ENCODE assay signal across 22 mouse cellular contexts in the genomic region with DNA sequence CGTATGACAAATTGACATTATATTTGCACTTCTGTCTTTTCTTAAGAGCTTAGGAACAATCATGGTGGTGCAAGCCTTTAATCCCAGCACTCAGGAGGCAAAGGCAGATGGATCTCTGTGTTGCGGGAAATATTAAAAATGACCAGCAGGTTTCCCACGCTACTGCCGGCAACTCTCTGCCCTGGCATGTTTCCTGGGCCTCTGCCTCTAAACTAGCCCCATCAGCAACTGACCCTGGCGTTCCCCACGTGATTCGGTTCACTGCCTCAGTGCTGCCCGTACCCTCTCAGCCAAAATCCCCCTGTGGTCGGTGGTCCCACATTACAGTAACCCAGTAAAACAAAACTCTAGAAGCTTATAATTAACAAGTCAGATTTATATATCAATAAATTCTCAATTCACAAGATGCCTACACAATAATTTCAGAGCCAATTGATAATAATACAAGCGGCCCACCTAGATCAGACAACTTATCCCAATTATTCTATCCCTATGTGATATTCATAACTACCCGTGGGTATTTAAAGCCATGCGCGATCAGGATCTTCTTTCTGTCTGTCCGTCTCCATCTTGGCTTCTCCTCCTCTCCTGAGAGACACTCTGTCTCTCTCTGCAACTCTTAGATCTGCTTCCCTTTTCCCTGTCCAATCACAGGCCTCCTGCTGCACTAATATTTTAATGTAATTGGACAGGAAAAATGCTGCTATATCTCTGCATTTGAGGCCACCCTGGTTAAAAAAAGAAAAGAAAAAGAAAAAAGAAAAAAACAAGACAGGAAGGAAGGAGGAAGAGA. TPM values are rescaled to one million over a fixed set of nuclear protein-coding genes. Genes with fewer than 3 reads are reported as not detected.
DNase-seq lines count a peak whose midpoint lies in the region; ATAC-seq and TF ChIP-seq lines count a peak whose summit lies in the region.
"Had no signal": no experiment of that assay in that cellular context is flagged by ENCODE, and none has a peak within 500 bp of the region (broad histone marks: within the 10 kb centered on the region; RNA-seq: fewer than 3 reads in every experiment).

No protein-coding gene starts in this region.

- in situ Hi-C loops in CH12.LX (cut with MboI; ENCODE audit: low pct_ligation_motif_present, low pct_unique_long_range_greater_than_20kb, low sequenced_read_pairs), result no loop called here

- TF ChIP-seq RAD21 in CH12.LX (IDR thresholded peaks at IDR 0.05; ENCODE audit: low read depth, low read length), result no peak
- TF ChIP-seq RAD21 in MEL (IDR thresholded peaks at IDR 0.05; ENCODE audit: low read depth, low read length), result no peak

- DNase-seq in heart, adult 11 months, result peak; percentile 45
- DNase-seq in CH12.LX (ENCODE audit: extremely low read depth) (no peak), MEL (ENCODE audit: low read depth, low spot score) (peak; percentile 75)
- no peak for DNase-seq in thymus, adult 18-20 months
- DNase-seq in kidney, adult 18-20 months, result no peak
- DNase-seq: adrenal gland, adult 2 months; adrenal gland, adult 8-10 months; adrenal gland, postnatal 10 days; adrenal gland, postnatal 14 days; adrenal gland, postnatal 25 days; adrenal gland, postnatal 36 days; B cell, adult 2 months; cerebellum, adult 11 months; cerebellum, adult 11-12 months; cerebellum, adult 18-20 months; cerebellum, adult 2 months; cerebellum, adult 8-10 months had no signal

- TF ChIP-seq CTCF in CH12.LX (conservative IDR thresholded peaks at IDR 0.05 in 1 of 2, IDR thresholded peaks at IDR 0.05 in 1 of 2; ENCODE audit: low read depth in 2 of 2, low read length in 2 of 2) (no peak), MEL (IDR thresholded peaks at IDR 0.05 in 2 of 3, conservative IDR thresholded peaks at IDR 0.05 in 1 of 3; ENCODE audit: control insufficient read depth in 1 of 3, insufficient read depth in 1 of 3, low read depth in 2 of 3, low read length in 3 of 3, poor library complexity in 1 of 3, severe bottlenecking in 1 of 3) (no peak)

- H3K4me2 ChIP-seq in heart, embryonic 11.5 days, result no peak overlapping the region
- peak overlapping the region; percentile 91 for H3K4me2 ChIP-seq in CH12.LX (ENCODE audit: insufficient read depth, low read depth, poor library complexity, severe bottlenecking)

- WGBS in heart, embryonic 11.5 days (ENCODE audit: insufficient replicate concordance), result 86% methylated on average over 14 of the region's 14 CpGs

- H3K27ac ChIP-seq in heart, embryonic 11.5 days (ENCODE audit: low read depth, low read length), result no peak overlapping the region
- H3K27ac ChIP-seq in CH12.LX (ENCODE audit: insufficient read depth, low read depth) (peak overlapping the region; percentile 41; the same call in 1 of the 2 replicates), MEL (ENCODE audit: control insufficient read depth, low read depth, low read length) (peak overlapping the region; percentile 39; the same call in 1 of the 2 replicates)

- dilution Hi-C loops in CH12.LX (cut with MboI; ENCODE audit: extremely low pct_ligation_motif_present, extremely low pct_unique_long_range_greater_than_20kb, low sequenced_read_pairs), result no loop called here

- TF ChIP-seq EP300 in CH12.LX (IDR thresholded peaks at IDR 0.05; ENCODE audit: low read length) (no peak), MEL (IDR thresholded peaks at IDR 0.05; ENCODE audit: low read depth in 1 of 2, low read length in 2 of 2) (no peak)

- H3K9ac ChIP-seq in heart, embryonic 11.5 days (ENCODE audit: low read depth, low read length), result no peak overlapping the region
- H3K9ac ChIP-seq in CH12.LX (ENCODE audit: insufficient read depth, low read depth), result peak overlapping the region; percentile 54; the same call in 1 of the 2 replicates
- peak overlapping the region; percentile 65 for H3K9ac ChIP-seq in MEL (ENCODE audit: control insufficient read depth, low read depth, low read length, poor library complexity, severe bottlenecking)

- TF ChIP-seq POLR2A in CH12.LX (IDR thresholded peaks at IDR 0.05; ENCODE audit: low read depth, low read length) (no peak), MEL (IDR thresholded peaks at IDR 0.05; ENCODE audit: control insufficient read depth in 1 of 2, insufficient read depth in 1 of 2, low read depth in 1 of 2, low read length in 2 of 2, poor library complexity in 1 of 2) (peak in 1 of 2 experiments; percentile 75; a peak in 2 of 4 replicates)

- no peak for ATAC-seq in heart, embryonic 11.5 days (replicated peaks; ENCODE audit: insufficient number of reproducible peaks, low FRiP score, low TSS enrichment)
- ATAC-seq: activated CD4-positive, CD25-positive, alpha-beta regulatory T cell, adult 4 months; CD4-positive, CD25-positive, alpha-beta regulatory T cell, adult 4 months; Patski had no signal

- H3K79me2 ChIP-seq in CH12.LX (replicated peaks; ENCODE audit: control insufficient read depth, extremely low read depth, insufficient read depth, poor library complexity, severe bottlenecking), result peaks cover 22% of the 10 kb centered on the region
- H3K79me2 ChIP-seq in MEL (ENCODE audit: control insufficient read depth, insufficient read depth, low read length, poor library complexity), result peaks cover 19% of the 10 kb centered on the region

- H3K27me3 ChIP-seq in heart, embryonic 11.5 days (ENCODE audit: control insufficient read depth, insufficient read depth, low read length), result no peaks in the 10 kb centered on the region
- H3K27me3 ChIP-seq in CH12.LX (replicated peaks), result no peaks in the 10 kb centered on the region
- H3K27me3 ChIP-seq in MEL (ENCODE audit: control insufficient read depth in 1 of 2, insufficient read depth in 2 of 2, low read length in 2 of 2), result no peaks in the 10 kb centered on the region
- H3K27me3 ChIP-seq: Patski had no signal

- peaks cover 4% of the 10 kb centered on the region for H3K4me1 ChIP-seq in heart, embryonic 11.5 days (ENCODE audit: control insufficient read depth, insufficient read depth, low read length)
- H3K4me1 ChIP-seq in CH12.LX (ENCODE audit: control insufficient read depth in 1 of 2, insufficient read depth in 2 of 2) (peaks cover 5 to 19% of the 10 kb centered on the region in 2 experiments; a peak in 2 of 4 replicates), MEL (ENCODE audit: control insufficient read depth in 1 of 2, insufficient read depth in 2 of 2, low read length in 2 of 2) (peaks cover 8 to 16% of the 10 kb centered on the region in 2 experiments)

- H3K36me3 ChIP-seq in heart, embryonic 11.5 days (ENCODE audit: control insufficient read depth, insufficient read depth, low read length), result no peaks in the 10 kb centered on the region
- H3K36me3 ChIP-seq in CH12.LX (replicated peaks in 1 of 2; ENCODE audit: control insufficient read depth in 1 of 2, insufficient read depth in 1 of 2, low read length in 1 of 2) (peaks cover 2 to 4% of the 10 kb centered on the region in 2 experiments), MEL (ENCODE audit: control insufficient read depth in 1 of 2, insufficient read depth in 2 of 2, low read length in 2 of 2) (peaks cover 0 to 28% of the 10 kb centered on the region in 2 experiments; a peak in 2 of 4 replicates)

- no peaks in the 10 kb centered on the region for H3K9me3 ChIP-seq in heart, embryonic 11.5 days (replicated peaks; ENCODE audit: control insufficient read depth, low read length)
- no peaks in the 10 kb centered on the region for H3K9me3 ChIP-seq in CH12.LX (replicated peaks; ENCODE audit: low read length)
- H3K9me3 ChIP-seq in MEL (replicated peaks; ENCODE audit: insufficient read depth, low read length), result no peaks in the 10 kb centered on the region
- H3K9me3 ChIP-seq: G1E had no signal

- H3K4me3 ChIP-seq in heart, embryonic 11.5 days (ENCODE audit: low read depth, low read length), result no peak overlapping the region
- H3K4me3 ChIP-seq in CH12.LX (replicated peaks in 1 of 3; ENCODE audit: low read depth in 2 of 3, low read length in 2 of 3, poor library complexity in 1 of 3), result no peak overlapping the region
- H3K4me3 ChIP-seq in MEL (ENCODE audit: control insufficient read depth in 1 of 2, insufficient read depth in 1 of 2, low read depth in 2 of 2, low read length in 2 of 2), result peak overlapping the region; percentile 59 to 80

TF ChIP-seq in CH12.LX, 34 proteins besides CTCF, POLR2A, EP300 and RAD21:
- TF ChIP-seq JUND (conservative IDR thresholded peaks at IDR 0.05; ENCODE audit: low read depth, low read length) (no peak), USF1 (IDR thresholded peaks at IDR 0.05; ENCODE audit: low read depth, low read length) (peak; percentile 38; the same call in 1 of the 2 replicates), BHLHE40 (IDR thresholded peaks at IDR 0.05; ENCODE audit: low read depth, low read length) (0 out of 2 replicates have a peak, but pooled peaks have one; percentile 8), HCFC1 (IDR thresholded peaks at IDR 0.05; ENCODE audit: low read depth, low read length) (0 out of 2 replicates have a peak, but pooled peaks have one; percentile 9)

TF ChIP-seq in MEL, 35 proteins besides CTCF, POLR2A, EP300 and RAD21 (continues in another document):
- TF ChIP-seq MXI1 (IDR thresholded peaks at IDR 0.05; ENCODE audit: low read depth, low read length) (peak; percentile 48; the same call in 1 of the 2 replicates), SMC3 (IDR thresholded peaks at IDR 0.05; ENCODE audit: low read depth, low read length) (no peak), JUND (IDR thresholded peaks at IDR 0.05; ENCODE audit: low read depth, low read length) (no peak), MYB (IDR thresholded peaks at IDR 0.05; ENCODE audit: low read depth, low read length) (no peak), NELFE (IDR thresholded peaks at IDR 0.05; ENCODE audit: low read depth, low read length) (peak; percentile 68), USF2 (IDR thresholded peaks at IDR 0.05; ENCODE audit: borderline replicate concordance in 1 of 2, insufficient read depth in 1 of 2, low read depth in 1 of 2, low read length in 2 of 2) (no peak), MAZ (IDR thresholded peaks at IDR 0.05; ENCODE audit: low read depth, low read length) (no peak), E2F4 (IDR thresholded peaks at IDR 0.05; ENCODE audit: borderline replicate concordance, low read depth, low read length) (no peak)

RNA-seq across cellular contexts. Expression of a gene that starts 1.9 kb away (rescaled TPM):
- 518 and 543 TPM in 2 replicates for polyA plus RNA-seq in heart, embryonic 11.5 days (2014; fragmentation: Nextera tagmentation; extraction: Ambion mirVana)
- 161 and 198 TPM in 2 replicates for total RNA-seq in CH12.LX (2012; rRNA removed)
- 381 and 389 TPM in 2 replicates for total RNA-seq in CH12.LX (2014; rRNA removed)
- polyA plus RNA-seq in CH12.LX (2012; ENCODE audit: insufficient read length, low read depth), result 197 and 223 TPM in 2 replicates
- total RNA-seq in MEL (2012; rRNA removed), result 187 and 212 TPM in 2 replicates
- 1,000 to 10,000 TPM in 1 of 2 experiments, 100 to 1,000 TPM in 1; 298 to 1,026 TPM for polyA plus RNA-seq in MEL (2012; ENCODE audit: insufficient read depth in 1 of 2, insufficient read length in 2 of 2, low read depth in 1 of 2, low replicate concordance in 2 of 2, missing spikeins in 1 of 2)

RNA-seq across cellular contexts. Expression of a gene that starts 11.3 kb away (rescaled TPM):
- 319 and 322 TPM in 2 replicates for polyA plus RNA-seq in heart, embryonic 11.5 days (2014; fragmentation: Nextera tagmentation; extraction: Ambion mirVana)
- total RNA-seq in CH12.LX (2012; rRNA removed) (71.9 and 117 TPM in 2 replicates), CH12.LX (2014; rRNA removed) (217 and 237 TPM in 2 replicates), MEL (2012; rRNA removed) (80.6 and 105 TPM in 2 replicates)
- polyA plus RNA-seq in CH12.LX (2012; ENCODE audit: insufficient read length, low read depth) (243 and 265 TPM in 2 replicates), MEL (2012; ENCODE audit: insufficient read depth in 1 of 2, insufficient read length in 2 of 2, low read depth in 1 of 2, low replicate concordance in 2 of 2, missing spikeins in 1 of 2) (100 to 1,000 TPM; 212 to 571 TPM)

Comparison
In these comparisons a context has a peak if more than half of its experiments do, and no peak if none do; other contexts are left out.
1. DNase-seq: peak in heart, adult 11 months (single experiment) and MEL (single experiment); none in CH12.LX (single experiment), thymus, adult 18-20 months (0 of 2) and kidney, adult 18-20 months (single experiment).
2. H3K4me3 ChIP-seq: peak in MEL (2 of 2); none in heart, embryonic 11.5 days (single experiment) and CH12.LX (0 of 3).